Mouse (Mus musculus) neural tube, embryonic 15.5 days (tissue): ENCODE data around the gene Ms4a6b. TPM values are rescaled to one million over a fixed set of nuclear protein-coding genes. Genes with fewer than 3 reads are reported as not detected.
"Not testable (repeated sequence)": the region's sequence is repeated elsewhere in the genome, so short reads cannot be mapped to it uniquely, and the experiment has no call there.

Experiments
- ATAC-seq: fragments of 200-750 bp; cut with Nextera tagmentation; 2 replicates; pipeline ENCODE4 v1.8.0; 2017; ENCODE audit warnings: mild to moderate bottlenecking, moderate TSS enrichment, moderate library complexity; ENCODE audit not compliant: low FRiP score
- H3K27ac ChIP-seq: fragments of 300-500 bp; sonication (generic); replicated peaks from 2 replicates; pipeline ENCODE4 v1.5.1; 2015; ENCODE audit warnings: mild to moderate bottlenecking, inconsistent platforms
- H3K27me3 ChIP-seq: fragments of 300-500 bp; sonication (generic); replicated peaks from 2 replicates; pipeline ENCODE4 v1.6.1; 2015; ENCODE audit warnings: inconsistent platforms
- H3K36me3 ChIP-seq: fragments of 300-500 bp; sonication (generic); 2 replicates; pipeline ENCODE4 v1.6.1; 2015; ENCODE audit warnings: inconsistent platforms
- H3K4me1 ChIP-seq: fragments of 300-500 bp; sonication (generic); 2 replicates; pipeline ENCODE4 v1.6.1; 2015; ENCODE audit warnings: inconsistent platforms
- H3K4me2 ChIP-seq: fragments of 300-500 bp; sonication (generic); 2 replicates; pipeline ENCODE4 v1.6.1; 2015; ENCODE audit warnings: inconsistent platforms, mild to moderate bottlenecking, moderate library complexity
- H3K4me3 ChIP-seq: fragments of 300-500 bp; sonication (generic); replicated peaks from 2 replicates; pipeline ENCODE4 v1.5.1; 2015; ENCODE audit warnings: mild to moderate bottlenecking, inconsistent platforms
- H3K9ac ChIP-seq: fragments of 300-500 bp; sonication (generic); replicated peaks from 2 replicates; pipeline ENCODE4 v1.6.1; 2015; ENCODE audit warnings: mild to moderate bottlenecking, inconsistent platforms
- H3K9me3 ChIP-seq: fragments of 300-500 bp; sonication (generic); replicated peaks from 2 replicates; pipeline ENCODE4 v1.6.1; 2016; ENCODE audit warnings: inconsistent platforms
- WGBS: fragments of 180-500 bp; shearing (Covaris S2); methylation state at CpG from one replicate; pipeline ENCODE4 v1.1.7; 2015; ENCODE audit warnings: mixed read lengths; 5-methylcytosine and 5-hydroxymethylcytosine counted together
- polyA plus RNA-seq: library from polyadenylated mRNA; unstranded; fragments of >200 nt; fragmentation: Nextera tagmentation; extraction: Ambion mirVana; gene quantifications from 2 replicates; pipeline ENCODE4 v1.2.1, GENCODE M21; 2015

The Ms4a6b gene
- 2.8 and 7.4 TPM in 2 replicates for polyA plus RNA-seq

- no peak for ATAC-seq
- no peaks in the 10 kb centered on the region for H3K27me3 ChIP-seq
- H3K27ac ChIP-seq: no peak within 1 kb of the TSS
- H3K4me2 ChIP-seq: no peak within 1 kb of the TSS
- no peaks in the 10 kb centered on the region for H3K4me1 ChIP-seq
- no peaks in the 10 kb centered on the region for H3K36me3 ChIP-seq
- H3K9me3 ChIP-seq: no peaks in the 10 kb centered on the region
- no peak within 1 kb of the TSS for H3K9ac ChIP-seq
- H3K4me3 ChIP-seq: no peak within 1 kb of the TSS
Observed at GRCm38 (mm10) chr19:11516246-11516645, at the start of gene Ms4a6b. Gene Ms4a6b, plus strand, starts transcription at chr19:11516512.

- not testable (repeated sequence) for H3K27me3 ChIP-seq, H3K4me2 ChIP-seq, H3K27ac ChIP-seq, H3K9ac ChIP-seq, H3K4me3 ChIP-seq, H3K9me3 ChIP-seq, ATAC-seq, H3K4me1 ChIP-seq, H3K36me3 ChIP-seq
- WGBS: 63% methylated on average over 1 of the region's 1 CpGs
Observed at GRCm38 (mm10) chr19:11468361-11468760, 48.0 kb upstream of the Ms4a6b start.

GRCm38 (mm10) chr19:11469215-11469614 is 47.1 kb upstream of the Ms4a6b start, which contains the start of gene Ms4a6c:
Gene Ms4a6c, plus strand, starts transcription at chr19:11469366.
- 89% methylated on average over 4 of the region's 4 CpGs for WGBS
- H3K36me3 ChIP-seq, H3K27ac ChIP-seq, H3K4me1 ChIP-seq, H3K27me3 ChIP-seq, H3K9me3 ChIP-seq, H3K4me3 ChIP-seq, H3K9ac ChIP-seq, ATAC-seq, H3K4me2 ChIP-seq: not testable (repeated sequence)

- no peaks in the 10 kb centered on the region for H3K27me3 ChIP-seq
- no peak for ATAC-seq
- H3K27ac ChIP-seq: no peak overlapping the region
- H3K9ac ChIP-seq: no peak overlapping the region
- no peak overlapping the region for H3K4me2 ChIP-seq
- no peaks in the 10 kb centered on the region for H3K36me3 ChIP-seq
- no peaks in the 10 kb centered on the region for H3K4me1 ChIP-seq
- no peaks in the 10 kb centered on the region for H3K9me3 ChIP-seq
- 88% methylated on average over 2 of the region's 2 CpGs for WGBS
- no peak overlapping the region for H3K4me3 ChIP-seq
Observed at GRCm38 (mm10) chr19:11479714-11480113, 36.6 kb upstream of the Ms4a6b start.

GRCm38 (mm10) chr19:11482684-11483083 is 33.6 kb upstream of the Ms4a6b start:
- H3K9ac ChIP-seq: no peak overlapping the region
- H3K4me3 ChIP-seq: no peak overlapping the region
- H3K36me3 ChIP-seq: no peaks in the 10 kb centered on the region
- no peak for ATAC-seq
- WGBS: 92% methylated on average over 2 of the region's 2 CpGs
- H3K27me3 ChIP-seq: no peaks in the 10 kb centered on the region
- H3K4me1 ChIP-seq: no peaks in the 10 kb centered on the region
- no peaks in the 10 kb centered on the region for H3K9me3 ChIP-seq
- no peak overlapping the region for H3K4me2 ChIP-seq
- no peak overlapping the region for H3K27ac ChIP-seq

GRCm38 (mm10) chr19:11483941-11484340 is 32.4 kb upstream of the Ms4a6b start:
- Histone ChIP-seq H3K36me3 (no peaks in the 10 kb centered on the region), H3K27ac (no peak overlapping the region), H3K27me3 (no peaks in the 10 kb centered on the region), H3K4me2 (no peak overlapping the region), H3K4me3 (no peak overlapping the region), H3K9me3 (no peaks in the 10 kb centered on the region), H3K4me1 (no peaks in the 10 kb centered on the region), H3K9ac (no peak overlapping the region)
- 78% methylated on average over 4 of the region's 4 CpGs for WGBS
- ATAC-seq: no peak

- H3K9ac ChIP-seq: no peak overlapping the region
- H3K9me3 ChIP-seq: no peaks in the 10 kb centered on the region
- no peaks in the 10 kb centered on the region for H3K27me3 ChIP-seq
- no peak overlapping the region for H3K4me2 ChIP-seq
- H3K4me3 ChIP-seq: no peak overlapping the region
- H3K4me1 ChIP-seq: no peaks in the 10 kb centered on the region
- no peak overlapping the region for H3K27ac ChIP-seq
- H3K36me3 ChIP-seq: no peaks in the 10 kb centered on the region
- no peak for ATAC-seq
- WGBS: 88% methylated on average over 3 of the region's 3 CpGs
Observed at GRCm38 (mm10) chr19:11484388-11484787, 31.9 kb upstream of the Ms4a6b start.

- Histone ChIP-seq H3K9me3 (no peaks in the 10 kb centered on the region), H3K9ac (no peak overlapping the region), H3K4me2 (no peak overlapping the region), H3K4me1 (no peaks in the 10 kb centered on the region), H3K27me3 (no peaks in the 10 kb centered on the region), H3K27ac (no peak overlapping the region), H3K4me3 (no peak overlapping the region), H3K36me3 (no peaks in the 10 kb centered on the region)
- ATAC-seq: no peak
- WGBS: 92% methylated on average over 3 of the region's 3 CpGs
Observed at GRCm38 (mm10) chr19:11485266-11485665, 31.0 kb upstream of the Ms4a6b start.

- Histone ChIP-seq H3K4me2 (no peak within 1 kb of the TSS), H3K9ac (no peak within 1 kb of the TSS), H3K9me3 (no peaks in the 10 kb centered on the region), H3K4me1 (no peaks in the 10 kb centered on the region), H3K27ac (no peak within 1 kb of the TSS), H3K27me3 (no peaks in the 10 kb centered on the region), H3K4me3 (no peak within 1 kb of the TSS), H3K36me3 (no peaks in the 10 kb centered on the region)
- WGBS: 83% methylated on average over 2 of the region's 2 CpGs
- no peak for ATAC-seq
Observed at GRCm38 (mm10) chr19:11485746-11486145, 30.6 kb upstream of the Ms4a6b start, which contains the start of gene Gm8369. Gene Gm8369, plus strand, starts transcription at chr19:11485938.

GRCm38 (mm10) chr19:11486599-11486998 is 29.7 kb upstream of the Ms4a6b start:
- no peaks in the 10 kb centered on the region for H3K27me3 ChIP-seq
- 88% methylated on average over 1 of the region's 1 CpGs for WGBS

GRCm38 (mm10) chr19:11491406-11492189 is 24.7 kb upstream of the Ms4a6b start:
- H3K27ac ChIP-seq: no peak overlapping the region
- no peak overlapping the region for H3K4me3 ChIP-seq
- H3K9ac ChIP-seq: no peak overlapping the region
- no peaks in the 10 kb centered on the region for H3K36me3 ChIP-seq
- ATAC-seq: no peak
- H3K9me3 ChIP-seq: no peaks in the 10 kb centered on the region
- no peaks in the 10 kb centered on the region for H3K4me1 ChIP-seq
- H3K27me3 ChIP-seq: no peaks in the 10 kb centered on the region
- no peak overlapping the region for H3K4me2 ChIP-seq
- 80% methylated on average over 4 of the region's 4 CpGs for WGBS

More at GRCm38 (mm10) chr19:11486599-11486998, 29.7 kb upstream of the Ms4a6b start:
- Histone ChIP-seq H3K9ac (no peak overlapping the region), H3K4me1 (no peaks in the 10 kb centered on the region), H3K9me3 (no peaks in the 10 kb centered on the region), H3K4me2 (no peak overlapping the region), H3K4me3 (no peak overlapping the region), H3K27ac (no peak overlapping the region), H3K36me3 (no peaks in the 10 kb centered on the region)
- no peak for ATAC-seq

GRCm38 (mm10) chr19:11492671-11493070 is 23.6 kb upstream of the Ms4a6b start:
- no peak overlapping the region for H3K4me2 ChIP-seq
- no peak overlapping the region for H3K9ac ChIP-seq
- ATAC-seq: no peak
- WGBS: 89% methylated on average over 1 of the region's 1 CpGs
- H3K4me1 ChIP-seq: no peaks in the 10 kb centered on the region
- no peak overlapping the region for H3K27ac ChIP-seq
- no peaks in the 10 kb centered on the region for H3K27me3 ChIP-seq
- H3K36me3 ChIP-seq: no peaks in the 10 kb centered on the region
- no peaks in the 10 kb centered on the region for H3K9me3 ChIP-seq
- no peak overlapping the region for H3K4me3 ChIP-seq
